Mouse (Mus musculus) urinary bladder, postnatal 14 days (tissue): ENCODE results near the gene Ak9.
"Not testable (repeated sequence)": the region's sequence is repeated elsewhere in the genome, so short reads cannot be mapped to it uniquely, and the experiment has no call there.

Experiments used
- DNase-seq: peaks from one replicate; pipeline ENCODE4 v3.0.0; 2021; ENCODE audit warnings: low spot score

Ak9 gene

GRCm38 (mm10) chr10:41332533-41333043 lies 28.8 kb downstream of the Ak9 start:
- no peak for DNase-seq

DNA sequence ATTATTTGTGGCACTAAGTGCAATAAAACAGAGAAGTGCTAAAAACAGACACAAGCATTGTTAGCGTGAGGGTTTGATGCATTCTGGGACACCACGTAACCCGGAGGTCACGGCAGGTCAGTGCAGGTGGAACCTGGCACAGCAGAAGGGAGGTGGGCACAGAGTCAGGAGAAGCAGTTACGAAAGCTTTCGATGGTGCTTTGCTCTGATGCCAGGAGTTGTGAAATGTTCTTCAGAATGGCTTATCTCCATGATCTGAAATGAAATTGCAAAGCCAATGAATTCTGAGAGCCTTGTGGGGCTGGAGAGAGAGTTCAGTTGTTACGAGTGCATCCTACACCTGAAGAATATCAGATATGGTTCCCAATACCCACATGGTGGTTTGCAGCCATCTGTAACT lies 37.6 kb downstream of the Ak9 start:
- DNase-seq, result no peak

- no peak for DNase-seq
These were observed 61.3 kb downstream of the Ak9 start for GRCm38 (mm10) chr10:41365086-41365485.

DNA sequence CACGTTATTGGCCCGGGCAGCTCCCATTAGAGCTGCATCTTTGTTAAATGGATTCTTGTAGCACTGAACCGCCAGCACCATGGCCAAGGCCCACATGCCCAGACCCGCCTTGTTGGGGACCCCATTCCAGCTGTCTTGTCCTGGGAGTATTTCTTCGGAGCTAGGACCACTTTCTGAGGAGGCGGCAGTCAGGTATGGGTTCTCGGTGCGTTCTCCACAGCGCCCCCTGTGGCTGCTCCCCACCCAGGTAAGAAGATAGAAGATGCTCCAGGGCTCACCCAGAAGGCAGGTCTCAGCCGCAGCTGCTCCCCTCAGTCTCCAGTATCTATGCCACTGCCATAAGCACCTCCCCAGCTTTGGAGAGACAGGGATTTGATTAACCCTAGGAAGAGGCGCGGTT lies 76.7 kb downstream of the Ak9 start:
- DNase-seq, result no peak

- peak; percentile 33 for DNase-seq
These were observed 81.9 kb downstream of the Ak9 start for GRCm38 (mm10) chr10:41385506-41386221.

DNA sequence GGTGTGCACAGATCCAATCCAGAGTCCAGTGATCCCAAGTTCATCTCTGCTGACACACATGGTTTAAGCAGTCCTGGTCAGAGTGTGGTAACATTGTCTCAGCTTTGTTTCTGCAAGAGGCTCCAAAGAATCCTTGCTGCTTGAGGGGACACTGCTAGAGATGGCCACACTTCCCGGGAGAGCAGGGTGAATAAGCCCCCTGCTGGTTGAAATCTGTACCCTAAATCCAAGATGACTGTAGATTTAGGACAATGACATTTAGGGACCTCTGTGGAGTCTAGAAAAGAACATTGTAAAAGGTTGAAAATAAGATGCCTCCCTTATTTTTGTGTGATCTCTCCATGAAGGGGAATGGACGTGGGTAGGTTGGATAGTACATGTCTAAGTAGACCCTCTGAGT lies 89.8 kb downstream of the Ak9 start:
- no peak for DNase-seq

- DNase-seq, result no peak
These were observed 97.3 kb downstream of the Ak9 start for GRCm38 (mm10) chr10:41401097-41401496.

- DNase-seq, result no peak
These were observed 99.6 kb downstream of the Ak9 start for GRCm38 (mm10) chr10:41403364-41403763.

GRCm38 (mm10) chr10:41403893-41404612 lies 100.3 kb downstream of the Ak9 start:
- no peak for DNase-seq

- DNase-seq, result not testable (repeated sequence)
These were observed 106.4 kb downstream of the Ak9 start for GRCm38 (mm10) chr10:41410176-41410575.

GRCm38 (mm10) chr10:41410821-41411220 lies 107.0 kb downstream of the Ak9 start:
- not testable (repeated sequence) for DNase-seq

- DNase-seq, result not testable (repeated sequence)
These were observed 109.7 kb downstream of the Ak9 start for GRCm38 (mm10) chr10:41413471-41413870.

DNA sequence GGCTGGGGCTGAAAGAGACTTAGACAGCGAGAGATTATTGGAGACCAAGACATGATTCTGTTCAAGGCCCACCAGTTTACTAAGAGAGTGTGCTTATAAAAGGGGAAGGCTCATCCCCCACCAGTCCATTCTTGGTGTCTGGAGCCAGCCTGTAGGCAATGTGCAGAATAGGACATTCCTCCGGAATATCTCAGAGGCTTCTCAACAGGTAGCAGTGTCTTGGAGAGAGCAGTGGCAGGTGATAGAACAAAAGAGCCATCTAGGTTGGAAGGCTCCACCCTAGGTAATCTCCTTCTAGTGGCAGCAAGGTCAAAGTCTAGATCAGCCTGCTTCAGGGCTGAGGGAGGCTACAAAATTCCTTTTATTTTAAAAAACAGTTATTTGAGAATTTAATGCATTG lies 111.6 kb downstream of the Ak9 start:
- not testable (repeated sequence) for DNase-seq

DNA sequence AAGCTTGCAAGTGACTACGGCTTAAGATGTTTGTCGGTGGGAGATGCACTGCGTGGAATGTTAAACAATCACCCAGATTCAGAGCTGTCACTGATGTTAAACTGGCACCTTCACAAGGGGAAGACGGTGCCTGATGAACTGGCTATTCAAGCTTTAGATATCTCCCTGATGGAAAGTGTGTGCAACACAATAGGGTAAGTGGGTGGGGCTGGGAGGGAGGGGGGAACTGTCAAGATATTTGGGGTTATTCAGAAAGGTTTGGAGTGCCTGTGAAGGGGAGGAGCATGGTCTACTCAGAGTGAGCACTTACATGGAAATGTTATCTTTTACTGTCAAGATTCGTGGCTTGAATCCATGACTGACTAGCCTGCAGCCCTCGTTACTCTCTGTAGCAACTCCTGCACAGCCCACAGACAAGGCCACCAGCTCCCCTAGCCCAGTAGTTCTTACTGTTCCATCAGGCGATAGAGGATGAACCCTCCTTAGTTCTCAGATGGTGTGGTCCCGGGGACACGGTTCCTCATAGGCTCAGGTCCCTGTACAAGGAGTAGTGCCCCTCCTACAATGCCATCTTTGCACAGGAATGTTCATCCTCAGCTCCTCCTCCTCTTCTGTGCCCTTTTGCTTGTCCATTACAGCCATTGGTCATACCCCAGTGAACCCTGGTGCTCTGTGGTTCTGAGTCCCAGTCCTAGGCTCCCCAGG lies 116.9 kb downstream of the Ak9 start:
- no peak for DNase-seq

DNA sequence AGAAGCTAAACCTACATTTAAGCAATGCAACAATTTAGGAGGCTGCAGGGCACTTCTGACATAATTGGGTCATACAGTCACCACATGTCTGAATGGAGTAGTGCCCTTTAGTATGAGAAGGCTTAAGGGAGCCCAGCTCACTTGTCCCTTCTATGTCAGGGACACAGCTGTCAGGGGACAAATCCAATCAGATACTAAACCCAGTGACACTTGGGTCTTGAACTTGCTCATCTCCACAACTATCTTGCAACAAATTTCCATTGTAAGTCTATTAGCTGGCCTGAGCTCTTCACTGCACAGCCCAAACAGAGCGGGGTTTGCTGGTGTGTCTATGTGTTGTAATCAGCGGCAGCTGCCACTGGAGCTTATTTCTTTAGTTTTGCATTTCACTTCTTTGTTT lies 119.9 kb downstream of the Ak9 start:
- DNase-seq, result no peak

- no peak for DNase-seq
These were observed 122.6 kb downstream of the Ak9 start for GRCm38 (mm10) chr10:41426368-41426767.

GRCm38 (mm10) chr10:41434624-41435023 lies 130.8 kb downstream of the Ak9 start:
- DNase-seq, result peak; percentile 59

DNA sequence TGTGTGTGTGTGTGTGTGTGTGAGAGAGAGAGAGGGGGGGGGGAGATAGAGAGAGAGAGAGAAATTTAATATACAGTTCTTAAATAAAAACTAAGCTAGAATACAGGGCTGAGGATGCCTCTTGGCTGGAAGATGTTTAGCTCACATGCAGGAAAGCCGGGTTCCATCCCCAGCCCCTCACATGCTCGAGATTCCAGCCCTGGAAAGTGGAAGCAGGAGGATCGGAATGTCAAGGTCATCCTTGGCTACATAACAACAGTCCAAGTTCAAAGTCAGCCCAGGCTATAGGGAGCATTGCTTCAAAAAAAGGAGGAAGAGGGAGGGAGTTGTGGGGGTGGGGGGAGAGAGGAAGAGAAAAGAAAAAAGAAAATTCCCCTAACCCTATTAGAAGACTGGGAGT lies 131.4 kb downstream of the Ak9 start:
- DNase-seq, result no peak

GRCm38 (mm10) chr10:41448216-41448615 lies 144.4 kb downstream of the Ak9 start:
- no peak for DNase-seq

DNA sequence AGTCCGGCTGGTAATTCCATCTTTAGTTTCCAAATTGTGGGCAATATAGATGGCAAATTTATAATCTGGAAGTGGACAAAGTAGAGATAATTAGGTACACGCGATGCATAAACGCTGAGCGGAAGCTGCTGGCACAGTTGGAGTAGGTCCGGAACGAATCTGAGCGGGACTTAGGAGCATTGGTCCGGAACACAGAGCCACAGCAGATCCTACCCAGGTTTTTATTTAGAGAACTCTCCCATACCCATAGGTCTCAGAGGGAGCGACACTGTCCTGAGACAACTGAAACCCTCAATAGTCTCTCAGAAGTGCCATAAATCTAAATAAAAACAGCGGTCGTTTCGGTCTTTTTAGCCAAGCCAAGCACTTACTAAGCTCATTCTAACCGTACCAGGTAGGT lies 145.9 kb downstream of the Ak9 start:
- peak; percentile 26 for DNase-seq

- peak; percentile 95 for DNase-seq
These were observed 146.4 kb downstream of the Ak9 start, which contains the start of gene Zbtb24 for GRCm38 (mm10) chr10:41450137-41450670. TSS of gene Zbtb24 (plus strand) at chr10:41450383.

GRCm38 (mm10) chr10:41450780-41451522 lies 147.2 kb downstream of the Ak9 start:
- DNase-seq, result no peak
